Mouse (Mus musculus): ENCODE results near the gene Aloxe3. TPM values are rescaled to one million over a fixed set of nuclear protein-coding genes. Genes with fewer than 3 reads are reported as not detected.
A peak's percentile ranks its signal among the peaks of the same experiment; 100 is the strongest.

Gene Aloxe3
- 0.39 and 1.9 TPM in 2 replicates for polyA plus RNA-seq (2014; fragmentation: Nextera tagmentation; extraction: Ambion mirVana)

DNA sequence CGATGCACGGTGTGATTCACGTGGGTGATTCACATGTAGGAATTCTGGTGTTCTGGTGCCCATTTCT is at the start of gene Aloxe3:
Gene Aloxe3 (plus strand): TSS at position 45 of the 67 bp plus-strand sequence.
- WGBS, result 5% methylated on average over 3 of the region's 3 CpGs
- peaks cover 10% of the 10 kb centered on the region; the same call in 1 of the 2 replicates for H3K4me1 ChIP-seq (ENCODE audit: control insufficient read depth, insufficient read depth, low read length)
- ATAC-seq (ENCODE audit: low read depth), result no peak

DNA sequence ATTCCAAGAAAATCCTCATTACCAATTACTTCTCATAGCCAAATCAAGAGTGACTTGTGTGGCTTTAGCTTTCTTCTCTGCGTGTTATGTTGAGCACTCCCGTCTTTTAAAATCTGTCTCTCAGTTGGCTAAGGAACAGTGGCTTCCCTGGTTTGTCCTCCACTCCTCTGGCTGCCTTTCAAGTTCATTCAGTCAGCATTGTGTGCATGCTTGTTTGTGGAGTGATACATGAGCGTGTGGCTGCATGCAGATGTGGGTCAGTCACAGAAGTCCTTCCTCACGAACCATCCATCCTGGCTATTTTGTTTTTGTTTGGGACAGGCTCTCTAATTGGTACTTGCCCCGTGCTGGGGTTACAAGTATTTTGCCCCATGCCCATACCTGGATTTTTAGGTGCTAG is 49.1 kb upstream of the Aloxe3 start:
- H3K4me3 ChIP-seq (ENCODE audit: low read depth, low read length), result no peak overlapping the region
- 0 out of 2 replicates have a peak, but pooled peaks cover 5% of the 10 kb centered on the region for H3K4me1 ChIP-seq (ENCODE audit: control insufficient read depth, insufficient read depth, low read length)
- no peak for DNase-seq (ENCODE audit: low spot score)
- no peaks in the 10 kb centered on the region for H3K9me3 ChIP-seq (ENCODE audit: control insufficient read depth, low read length)
- no peaks in the 10 kb centered on the region for H3K36me3 ChIP-seq (ENCODE audit: control insufficient read depth, insufficient read depth, low read length)
- WGBS, result 65% methylated on average over 5 of the region's 5 CpGs
- H3K9ac ChIP-seq (ENCODE audit: low read depth, low read length), result no peak overlapping the region
- no peak overlapping the region for H3K27ac ChIP-seq (replicated peaks; ENCODE audit: low read depth, low read length)
- H3K4me2 ChIP-seq (ENCODE audit: low read depth, low read length), result no peak overlapping the region
- ATAC-seq (ENCODE audit: low read depth), result no peak
- no peaks in the 10 kb centered on the region for H3K27me3 ChIP-seq (replicated peaks; ENCODE audit: control insufficient read depth, insufficient read depth, low read length)

More for the DNA sequence above, at the start of gene Aloxe3:
- no peak for DNase-seq (ENCODE audit: low spot score)
- peak within 1 kb of the TSS; percentile 91 for H3K4me2 ChIP-seq (ENCODE audit: low read depth, low read length)
- peak within 1 kb of the TSS; percentile 76 for H3K27ac ChIP-seq (replicated peaks; ENCODE audit: low read depth, low read length)
- no peaks in the 10 kb centered on the region for H3K9me3 ChIP-seq (ENCODE audit: control insufficient read depth, low read length)
- H3K36me3 ChIP-seq (ENCODE audit: control insufficient read depth, insufficient read depth, low read length), result no peaks in the 10 kb centered on the region
- no peaks in the 10 kb centered on the region for H3K27me3 ChIP-seq (replicated peaks; ENCODE audit: control insufficient read depth, insufficient read depth, low read length)
- H3K4me3 ChIP-seq (ENCODE audit: low read depth, low read length), result peak within 1 kb of the TSS; percentile 63
- peak within 1 kb of the TSS; percentile 63 for H3K9ac ChIP-seq (ENCODE audit: low read depth, low read length)

DNA sequence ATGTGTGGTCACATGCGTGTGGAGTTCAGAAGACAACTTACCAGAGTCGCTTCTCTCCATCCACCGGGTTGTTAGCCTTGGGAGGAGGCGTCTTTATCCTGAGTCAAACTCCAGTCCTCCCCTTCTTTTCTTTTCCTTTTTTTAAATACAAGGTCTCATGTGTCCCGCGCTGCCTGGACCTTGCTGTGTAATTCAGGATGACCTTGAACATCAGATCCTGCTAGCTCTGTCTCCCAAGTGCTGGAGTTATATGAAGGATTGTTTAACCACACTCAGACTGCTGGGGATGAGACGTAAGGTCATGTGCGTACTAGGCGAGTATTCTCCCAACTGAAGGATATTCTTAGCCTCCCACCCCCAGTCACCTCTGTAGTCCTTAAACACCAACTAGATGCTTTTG is 48.4 kb upstream of the Aloxe3 start:
- Histone ChIP-seq H3K4me2 (ENCODE audit: low read depth, low read length) (no peak overlapping the region), H3K4me3 (ENCODE audit: low read depth, low read length) (no peak overlapping the region), H3K9me3 (ENCODE audit: control insufficient read depth, low read length) (no peaks in the 10 kb centered on the region), H3K4me1 (ENCODE audit: control insufficient read depth, insufficient read depth, low read length) (0 out of 2 replicates have a peak, but pooled peaks cover 1% of the 10 kb centered on the region), H3K9ac (ENCODE audit: low read depth, low read length) (no peak overlapping the region), H3K27ac (replicated peaks; ENCODE audit: low read depth, low read length) (no peak overlapping the region), H3K36me3 (ENCODE audit: control insufficient read depth, insufficient read depth, low read length) (no peaks in the 10 kb centered on the region), H3K27me3 (replicated peaks; ENCODE audit: control insufficient read depth, insufficient read depth, low read length) (no peaks in the 10 kb centered on the region)
- no peak for DNase-seq (ENCODE audit: low spot score)
- no peak for ATAC-seq (ENCODE audit: low read depth)
- 86% methylated on average over 9 of the region's 9 CpGs for WGBS

DNA sequence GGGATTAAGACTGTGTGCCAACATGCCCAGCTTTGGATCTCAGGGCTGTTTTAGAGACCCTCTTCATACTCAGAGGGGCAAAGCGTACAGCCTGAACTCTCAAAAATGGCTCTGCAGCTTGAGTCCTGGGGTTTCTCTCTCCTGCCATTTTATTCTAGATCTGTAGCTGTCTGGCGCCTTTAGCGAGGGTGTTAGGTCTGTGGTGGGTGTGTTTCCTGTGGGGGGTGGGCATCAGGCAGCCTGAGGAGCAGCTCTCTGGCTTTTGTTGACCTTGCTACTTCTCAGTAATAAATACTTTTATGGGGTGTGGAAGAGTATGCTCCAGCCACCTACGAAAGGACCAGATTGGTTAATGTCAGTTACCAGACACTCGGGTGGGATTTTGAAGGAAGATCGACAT is 47.7 kb upstream of the Aloxe3 start:
- H3K9me3 ChIP-seq (ENCODE audit: control insufficient read depth, low read length), result no peaks in the 10 kb centered on the region
- H3K27me3 ChIP-seq (replicated peaks; ENCODE audit: control insufficient read depth, insufficient read depth, low read length), result no peaks in the 10 kb centered on the region
- H3K4me1 ChIP-seq (ENCODE audit: control insufficient read depth, insufficient read depth, low read length), result no peaks in the 10 kb centered on the region
- no peaks in the 10 kb centered on the region for H3K36me3 ChIP-seq (ENCODE audit: control insufficient read depth, insufficient read depth, low read length)
- H3K9ac ChIP-seq (ENCODE audit: low read depth, low read length), result no peak overlapping the region
- no peak overlapping the region for H3K4me2 ChIP-seq (ENCODE audit: low read depth, low read length)
- no peak for ATAC-seq (ENCODE audit: low read depth)
- WGBS, result 78% methylated on average over 6 of the region's 6 CpGs
- DNase-seq (ENCODE audit: low spot score), result no peak
- H3K27ac ChIP-seq (replicated peaks; ENCODE audit: low read depth, low read length), result no peak overlapping the region
- H3K4me3 ChIP-seq (ENCODE audit: low read depth, low read length), result no peak overlapping the region

DNA sequence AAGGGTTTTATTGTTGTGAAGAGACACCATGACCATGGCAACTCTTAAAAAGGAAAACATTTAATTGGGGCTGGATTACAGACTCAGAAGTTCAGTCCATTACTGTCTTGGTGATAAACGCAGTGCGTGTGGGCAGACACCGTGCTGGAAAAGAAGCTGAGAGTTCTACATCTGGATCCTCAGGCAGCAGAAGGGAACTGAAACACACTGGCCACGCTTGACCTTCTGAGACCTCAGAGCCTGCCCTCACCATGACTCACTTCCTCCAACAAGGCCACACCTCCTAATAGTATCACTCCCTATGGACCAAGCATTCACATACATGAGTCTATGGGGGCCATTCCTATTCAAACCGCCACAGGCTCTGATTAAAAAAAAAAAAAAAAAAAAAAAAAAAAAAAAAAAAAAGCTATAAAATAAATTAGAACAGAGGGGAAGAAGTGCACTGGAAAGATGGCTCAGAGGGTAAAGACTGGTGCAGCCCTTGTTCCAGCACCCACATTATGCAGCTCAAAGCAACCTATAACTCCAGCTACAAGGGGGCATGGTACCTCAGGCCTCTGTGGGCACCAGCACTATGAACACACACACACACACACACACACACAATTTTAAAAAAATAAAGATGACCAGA is 46.8 kb upstream of the Aloxe3 start:
- no peak overlapping the region for H3K27ac ChIP-seq (replicated peaks; ENCODE audit: low read depth, low read length)
- H3K9ac ChIP-seq (ENCODE audit: low read depth, low read length), result no peak overlapping the region
- H3K4me1 ChIP-seq (ENCODE audit: control insufficient read depth, insufficient read depth, low read length), result no peaks in the 10 kb centered on the region
- 56% methylated on average over 5 of the region's 5 CpGs for WGBS
- H3K9me3 ChIP-seq (ENCODE audit: control insufficient read depth, low read length), result no peaks in the 10 kb centered on the region
- ATAC-seq (ENCODE audit: low read depth) (no peak), DNase-seq (ENCODE audit: low spot score) (no peak)
- no peaks in the 10 kb centered on the region for H3K27me3 ChIP-seq (replicated peaks; ENCODE audit: control insufficient read depth, insufficient read depth, low read length)
- no peak overlapping the region for H3K4me2 ChIP-seq (ENCODE audit: low read depth, low read length)
- no peak overlapping the region for H3K4me3 ChIP-seq (ENCODE audit: low read depth, low read length)
- H3K36me3 ChIP-seq (ENCODE audit: control insufficient read depth, insufficient read depth, low read length), result no peaks in the 10 kb centered on the region

DNA sequence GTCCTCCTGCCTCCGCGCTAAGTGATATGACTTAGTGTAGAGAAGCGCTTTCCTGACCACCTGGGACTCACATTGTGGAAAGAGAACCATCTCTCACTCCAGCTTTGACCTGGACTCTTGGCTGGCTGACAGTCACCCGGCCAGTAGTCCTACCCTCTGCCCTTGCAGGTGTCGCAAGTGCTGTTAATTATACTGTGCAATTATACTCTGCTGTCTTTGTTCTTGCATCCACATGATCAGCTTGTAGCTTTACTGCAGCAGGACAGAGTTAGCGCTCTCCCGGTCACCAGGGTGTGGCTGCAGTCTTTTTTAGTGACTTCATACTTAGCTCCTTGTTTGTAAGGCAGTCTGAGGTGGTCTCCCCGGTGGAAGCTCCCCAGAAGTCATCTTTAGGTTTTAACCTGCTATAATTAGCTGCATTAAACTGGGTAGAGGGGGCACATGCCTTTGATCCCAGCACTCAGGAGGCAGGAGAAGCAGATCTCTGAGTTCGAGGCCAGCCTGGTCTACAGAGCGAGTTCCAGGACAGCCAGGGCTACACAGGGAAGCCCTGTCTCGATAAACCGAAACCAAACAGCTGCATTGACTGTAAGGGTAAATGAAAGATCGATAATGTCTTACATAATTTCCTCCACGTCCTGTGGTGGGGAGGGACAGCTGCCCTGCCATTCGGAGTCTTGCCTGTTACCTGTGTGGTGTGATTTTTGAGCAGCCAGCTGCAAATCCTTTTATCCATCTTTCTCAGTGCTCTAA is 45.4 kb upstream of the Aloxe3 start:
- Histone ChIP-seq H3K4me1 (ENCODE audit: control insufficient read depth, insufficient read depth, low read length) (no peaks in the 10 kb centered on the region), H3K4me3 (ENCODE audit: low read depth, low read length) (no peak overlapping the region), H3K36me3 (ENCODE audit: control insufficient read depth, insufficient read depth, low read length) (no peaks in the 10 kb centered on the region), H3K9ac (ENCODE audit: low read depth, low read length) (no peak overlapping the region), H3K27me3 (replicated peaks; ENCODE audit: control insufficient read depth, insufficient read depth, low read length) (no peaks in the 10 kb centered on the region), H3K9me3 (ENCODE audit: control insufficient read depth, low read length) (no peaks in the 10 kb centered on the region), H3K4me2 (ENCODE audit: low read depth, low read length) (no peak overlapping the region), H3K27ac (replicated peaks; ENCODE audit: low read depth, low read length) (no peak overlapping the region)
- WGBS, result 80% methylated on average over 15 of the region's 15 CpGs
- DNase-seq (ENCODE audit: low spot score) (no peak), ATAC-seq (ENCODE audit: low read depth) (no peak)

DNA sequence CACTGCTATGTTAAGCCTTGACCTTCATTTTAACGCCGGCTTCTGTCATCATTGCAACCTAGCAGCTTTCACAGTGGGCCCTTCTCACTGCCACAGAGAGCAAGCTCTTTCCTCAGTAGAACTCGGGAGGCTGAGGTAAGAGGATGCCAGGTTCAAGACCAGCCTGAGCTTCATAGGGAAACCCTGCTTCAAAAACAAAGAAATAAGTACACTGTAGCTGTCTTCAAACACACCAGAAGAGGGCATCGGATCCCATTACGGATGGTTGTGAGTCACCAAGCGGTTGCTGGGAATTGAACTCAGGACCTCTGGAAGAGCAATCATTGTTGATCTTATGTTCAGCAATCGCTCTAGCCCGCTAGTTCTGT is 44.9 kb upstream of the Aloxe3 start:
- no peaks in the 10 kb centered on the region for H3K36me3 ChIP-seq (ENCODE audit: control insufficient read depth, insufficient read depth, low read length)
- H3K4me3 ChIP-seq (ENCODE audit: low read depth, low read length), result no peak overlapping the region
- no peaks in the 10 kb centered on the region for H3K27me3 ChIP-seq (replicated peaks; ENCODE audit: control insufficient read depth, insufficient read depth, low read length)
- H3K27ac ChIP-seq (replicated peaks; ENCODE audit: low read depth, low read length), result no peak overlapping the region
- DNase-seq (ENCODE audit: low spot score) (no peak), ATAC-seq (ENCODE audit: low read depth) (no peak)
- WGBS, result 90% methylated on average over 8 of the region's 8 CpGs
- no peaks in the 10 kb centered on the region for H3K4me1 ChIP-seq (ENCODE audit: control insufficient read depth, insufficient read depth, low read length)
- no peak overlapping the region for H3K9ac ChIP-seq (ENCODE audit: low read depth, low read length)
- H3K9me3 ChIP-seq (ENCODE audit: control insufficient read depth, low read length), result no peaks in the 10 kb centered on the region
- H3K4me2 ChIP-seq (ENCODE audit: low read depth, low read length), result no peak overlapping the region

DNA sequence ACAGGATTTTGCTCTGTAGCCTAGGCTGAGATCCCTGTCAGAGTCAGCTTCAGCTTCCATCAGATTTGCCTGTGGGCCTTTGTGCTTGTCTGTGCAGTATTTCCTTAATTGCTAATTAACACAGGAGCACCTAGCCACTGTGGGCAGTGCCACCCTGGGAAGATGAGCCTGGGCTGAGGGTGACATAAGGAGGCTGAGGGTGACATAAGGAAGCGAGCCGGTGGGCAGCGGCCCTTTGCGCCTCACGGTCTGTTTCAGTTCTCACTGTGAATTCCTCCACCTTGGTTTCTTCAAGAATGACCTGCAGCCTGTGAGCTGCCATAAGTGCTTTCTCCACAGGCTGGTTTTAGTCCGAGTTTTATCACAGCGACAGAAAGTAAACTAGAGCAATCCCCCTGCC is 44.1 kb upstream of the Aloxe3 start:
- ATAC-seq (ENCODE audit: low read depth) (no peak), DNase-seq (ENCODE audit: low spot score) (no peak)
- no peaks in the 10 kb centered on the region for H3K4me1 ChIP-seq (ENCODE audit: control insufficient read depth, insufficient read depth, low read length)
- H3K27me3 ChIP-seq (replicated peaks; ENCODE audit: control insufficient read depth, insufficient read depth, low read length), result no peaks in the 10 kb centered on the region
- H3K9ac ChIP-seq (ENCODE audit: low read depth, low read length), result no peak overlapping the region
- H3K9me3 ChIP-seq (ENCODE audit: control insufficient read depth, low read length), result no peaks in the 10 kb centered on the region
- no peak overlapping the region for H3K4me2 ChIP-seq (ENCODE audit: low read depth, low read length)
- no peak overlapping the region for H3K27ac ChIP-seq (replicated peaks; ENCODE audit: low read depth, low read length)
- H3K36me3 ChIP-seq (ENCODE audit: control insufficient read depth, insufficient read depth, low read length), result no peaks in the 10 kb centered on the region
- no peak overlapping the region for H3K4me3 ChIP-seq (ENCODE audit: low read depth, low read length)
- WGBS, result 84% methylated on average over 7 of the region's 7 CpGs

DNA sequence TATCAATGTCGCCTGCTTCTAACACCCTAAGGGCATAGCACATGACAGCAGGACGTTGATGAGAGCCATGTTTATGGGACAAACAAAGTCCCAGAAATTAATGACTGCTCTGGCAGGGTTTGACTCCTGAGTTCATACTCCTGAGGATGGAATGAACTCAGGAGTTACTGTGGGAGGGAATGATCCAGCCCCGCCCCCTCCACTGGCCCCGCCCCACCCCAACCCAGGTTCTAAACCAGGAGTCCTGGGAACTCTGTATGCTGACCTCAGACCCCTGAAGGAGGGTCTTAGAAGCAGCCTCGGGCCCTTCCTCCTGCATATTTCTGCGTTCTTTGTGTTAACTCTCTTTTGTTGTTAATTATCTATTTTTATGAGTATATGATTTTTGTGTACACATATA is 40.1 kb upstream of the Aloxe3 start:
- DNase-seq (ENCODE audit: low spot score), result no peak
- Histone ChIP-seq H3K27ac (replicated peaks; ENCODE audit: low read depth, low read length) (no peak overlapping the region), H3K27me3 (replicated peaks; ENCODE audit: control insufficient read depth, insufficient read depth, low read length) (no peaks in the 10 kb centered on the region), H3K4me3 (ENCODE audit: low read depth, low read length) (no peak overlapping the region), H3K36me3 (ENCODE audit: control insufficient read depth, insufficient read depth, low read length) (peaks cover 11% of the 10 kb centered on the region), H3K9me3 (ENCODE audit: control insufficient read depth, low read length) (no peaks in the 10 kb centered on the region), H3K4me1 (ENCODE audit: control insufficient read depth, insufficient read depth, low read length) (peaks cover 21% of the 10 kb centered on the region), H3K9ac (ENCODE audit: low read depth, low read length) (no peak overlapping the region), H3K4me2 (ENCODE audit: low read depth, low read length) (no peak overlapping the region)
- ATAC-seq (ENCODE audit: low read depth), result no peak
- WGBS, result 77% methylated on average over 5 of the region's 6 CpGs

Data from embryonic facial prominence, embryonic 14.5 days (tissue).